Mouse (Mus musculus) G1E-ER4 (cell line): Measurements from ENCODE around the gene Flnb. TPM values are rescaled to one million over a fixed set of nuclear protein-coding genes. Genes with fewer than 3 reads are reported as not detected.

Experiments used
- GATA1 ChIP-seq: IDR thresholded peaks from one replicate; pipeline ENCODE4 v1.8.0; 2012; ENCODE audit warnings: low read length, inconsistent platforms
- polyA plus RNA-seq: library from polyadenylated mRNA; stranded (reverse); fragments of >175 nt; gene quantifications from 2 replicates; pipeline ENCODE4 v1.2.3, GENCODE M21; 2012

Flnb gene
- polyA plus RNA-seq, 1 experiment: 5.9 TPM

GRCm38 (mm10) chr14:7937052-7937630, 119.4 kb downstream of the Flnb start:
- TF ChIP-seq GATA1: no peak

DNA sequence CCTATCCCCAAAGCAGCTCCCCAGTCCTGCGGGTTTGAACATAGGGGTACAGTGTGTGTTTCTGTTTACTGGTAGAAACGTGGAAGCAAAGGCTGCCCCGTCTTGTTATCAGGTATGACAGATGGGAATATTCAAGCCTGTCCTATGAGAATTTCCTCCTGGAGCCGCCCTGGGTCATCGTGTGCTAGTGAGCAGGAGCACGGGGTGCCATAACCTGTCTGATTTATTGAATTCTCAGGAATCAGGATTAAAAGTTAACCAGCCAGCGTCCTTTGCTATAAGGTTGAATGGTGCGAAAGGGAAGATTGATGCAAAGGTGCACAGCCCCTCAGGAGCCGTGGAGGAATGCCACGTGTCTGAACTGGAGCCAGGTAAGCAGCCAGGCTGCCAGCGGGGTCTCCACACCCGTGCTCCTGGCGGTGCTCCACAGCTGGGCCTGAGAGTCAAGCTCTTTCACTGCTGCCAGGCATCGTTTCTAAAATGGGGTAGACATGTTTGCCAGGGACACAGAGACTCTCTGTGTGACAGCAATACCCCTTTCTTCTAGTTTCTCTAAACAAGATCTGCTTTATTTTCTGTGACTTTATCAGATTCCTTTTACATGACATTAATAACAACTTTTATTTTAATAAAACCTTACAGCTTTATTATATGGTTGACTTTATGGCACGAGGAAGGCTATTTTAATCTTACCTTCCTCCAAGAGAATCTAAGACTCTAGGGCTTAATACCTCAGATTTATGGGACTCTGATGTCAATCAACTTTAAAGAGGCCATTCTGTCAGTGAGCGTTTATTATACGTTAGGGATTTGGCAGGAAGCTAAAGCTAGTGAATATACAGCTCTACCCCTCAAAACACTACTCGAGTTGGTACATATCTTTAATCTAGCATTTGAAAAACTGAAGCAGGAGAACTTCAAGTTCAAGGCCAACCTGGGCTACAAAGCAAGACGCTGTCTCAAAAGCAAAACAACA, 121.3 kb downstream of the Flnb start:
- no peak for TF ChIP-seq GATA1

DNA sequence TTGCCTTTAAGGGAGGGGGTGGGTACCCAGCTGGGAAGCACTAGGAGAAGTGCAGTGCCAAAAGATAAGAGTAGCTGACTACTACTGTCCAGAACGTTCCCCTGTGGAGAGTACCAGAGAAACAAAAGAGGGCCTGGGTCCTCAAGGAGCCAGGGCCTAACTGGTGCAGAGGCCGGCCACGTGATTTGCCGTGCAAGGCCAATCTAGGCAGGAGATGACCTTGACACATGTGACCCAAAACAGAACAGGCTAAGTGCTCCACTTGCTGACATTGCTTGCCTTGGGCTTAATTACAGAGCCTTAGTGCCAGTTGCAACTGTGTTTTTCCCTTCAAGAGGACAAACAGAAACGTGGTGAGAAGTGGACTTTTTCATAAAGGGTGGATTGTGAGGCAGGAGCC, 123.7 kb downstream of the Flnb start:
- TF ChIP-seq GATA1: no peak

DNA sequence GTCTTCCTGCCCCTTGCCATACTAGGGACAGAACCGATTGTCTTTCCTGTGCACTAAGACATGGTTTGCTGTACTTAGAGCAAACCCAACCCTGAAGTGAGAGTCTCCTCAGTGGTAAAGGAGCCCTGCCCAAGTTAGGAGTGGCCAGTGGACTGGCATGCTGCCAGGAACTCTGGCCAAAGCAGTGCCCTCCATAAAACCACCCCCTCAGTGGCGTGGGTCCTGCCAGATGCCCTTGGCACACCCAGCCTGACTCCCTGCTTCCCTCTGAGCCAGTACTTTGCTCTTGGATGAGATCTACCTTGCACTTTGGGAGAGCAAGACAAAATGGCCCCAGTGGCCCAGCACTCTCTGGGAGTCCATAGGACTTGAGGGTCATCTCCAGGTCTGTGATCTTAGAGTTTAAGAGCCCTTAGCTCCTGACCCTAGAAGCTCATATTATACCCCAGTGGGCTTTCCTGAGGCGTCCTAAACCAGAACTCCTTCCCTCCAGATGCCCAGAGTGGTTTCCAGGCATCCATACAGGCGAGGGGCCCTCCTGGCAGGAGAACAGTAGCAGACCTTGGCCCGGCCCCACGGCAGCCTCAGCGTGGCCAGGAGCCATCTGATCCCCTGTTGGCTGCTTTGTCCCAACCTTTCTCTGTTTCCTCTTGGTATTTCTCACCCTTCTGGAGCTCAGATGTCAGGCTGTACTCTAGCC, 125.5 kb downstream of the Flnb start:
- TF ChIP-seq GATA1: no peak

DNA sequence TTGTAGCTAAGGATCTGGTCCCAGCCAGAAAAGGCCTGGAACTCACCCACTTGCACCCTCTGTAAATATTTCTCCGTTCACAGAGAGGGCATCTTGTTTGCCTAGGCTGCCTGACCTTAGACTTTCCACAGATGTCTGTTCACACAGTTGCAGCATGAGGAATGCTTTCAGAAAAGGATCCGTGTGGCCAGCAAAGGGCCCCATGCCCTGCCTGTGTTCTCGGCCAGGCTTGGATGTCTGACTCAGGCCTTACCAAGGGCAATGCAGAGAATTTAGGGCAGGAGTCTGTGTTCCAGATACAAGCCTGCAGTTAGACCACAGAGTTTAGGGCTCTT, 126.0 kb downstream of the Flnb start:
- TF ChIP-seq GATA1: no peak

- TF ChIP-seq GATA1: no peak
Observed at GRCm38 (mm10) chr14:7944349-7945039, 126.7 kb downstream of the Flnb start.

DNA sequence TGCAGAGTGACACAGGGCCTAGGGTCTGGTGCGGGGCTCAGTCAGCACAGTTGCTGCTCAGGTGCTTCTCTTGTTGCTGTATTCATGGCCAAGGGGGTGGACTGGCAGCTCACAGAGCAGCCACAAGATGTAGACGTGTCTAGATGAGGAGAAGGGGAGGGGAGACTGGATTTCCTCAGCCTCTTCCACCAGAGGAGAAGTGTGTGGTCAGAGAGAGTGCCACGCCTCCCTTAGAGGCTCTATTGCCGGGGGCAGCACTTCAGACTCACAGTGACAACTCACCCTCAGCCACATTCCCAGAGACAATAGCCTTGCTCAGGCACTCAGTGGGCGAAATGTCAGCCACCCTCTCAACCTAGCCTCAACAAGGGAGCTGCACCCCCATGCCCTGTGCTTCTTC, 127.5 kb downstream of the Flnb start:
- TF ChIP-seq GATA1: no peak

DNA sequence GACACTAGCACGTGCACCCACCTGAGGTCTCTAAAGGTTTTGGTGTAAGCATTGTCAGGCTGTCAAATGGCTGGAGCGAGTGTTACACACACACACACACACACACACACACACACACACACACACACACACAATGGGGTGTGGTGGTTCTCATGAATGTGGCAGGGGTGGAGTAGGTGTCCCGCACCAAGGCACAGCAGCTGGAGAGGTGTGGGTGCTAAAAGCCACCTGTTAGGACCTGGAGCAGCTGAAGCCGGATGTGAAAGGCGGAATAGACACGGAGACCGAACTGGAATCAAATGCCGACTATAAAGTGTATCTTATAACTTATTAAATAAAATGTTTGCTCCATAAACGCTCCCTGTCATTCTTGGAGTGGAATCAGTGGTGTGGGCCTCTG, 133.5 kb downstream of the Flnb start:
- no peak for TF ChIP-seq GATA1

DNA sequence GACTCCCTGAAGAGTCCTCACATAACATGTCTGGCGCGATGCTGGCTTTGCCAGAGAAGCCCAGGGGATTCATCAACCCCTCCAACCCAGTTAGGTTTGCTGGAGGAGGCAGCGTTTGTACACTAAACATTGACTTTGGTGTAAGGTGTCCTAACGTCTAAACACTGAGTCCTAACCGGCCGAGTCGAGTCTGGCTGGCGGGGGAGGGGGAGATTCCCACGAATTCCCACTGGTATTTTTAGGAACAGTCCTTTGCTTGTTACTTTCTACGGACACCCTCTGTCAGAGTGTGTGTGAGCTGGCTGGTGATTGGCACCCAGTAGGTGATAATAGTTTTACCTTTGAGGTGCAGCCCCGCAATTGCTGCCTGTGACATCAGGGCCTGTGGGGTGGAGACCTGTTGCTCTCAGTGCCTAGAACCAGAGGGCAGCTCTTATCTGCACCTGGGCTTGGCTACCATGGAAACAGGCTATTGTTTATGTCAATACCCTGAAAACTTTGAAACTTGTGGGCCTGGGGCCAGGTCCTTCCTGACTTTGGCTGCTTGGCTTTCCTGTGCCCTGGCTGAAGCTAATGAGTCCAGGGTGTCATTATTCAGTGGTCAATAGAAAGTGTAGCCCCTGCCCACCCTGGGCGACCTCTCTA, 135.0 kb downstream of the Flnb start:
- TF ChIP-seq GATA1: no peak

DNA sequence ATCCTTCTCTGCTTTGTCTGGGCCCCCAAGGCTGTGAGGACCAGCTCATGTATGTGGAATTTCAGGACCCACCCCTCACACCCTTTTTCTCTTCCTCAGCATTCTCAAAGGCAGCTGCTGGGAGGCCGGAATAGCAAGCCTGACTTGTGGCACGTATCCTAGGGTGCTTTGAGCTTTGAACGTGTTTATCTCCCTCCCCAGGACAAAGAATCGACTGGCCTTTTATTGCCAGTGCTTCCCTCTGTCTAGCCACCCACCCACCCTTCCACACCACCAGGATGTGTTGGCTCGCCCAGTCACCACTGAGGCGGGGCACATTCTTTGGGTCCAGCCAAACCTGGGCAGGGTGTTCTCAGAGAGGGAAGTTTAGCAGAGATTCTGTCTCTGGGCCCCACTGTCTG, 136.3 kb downstream of the Flnb start:
- TF ChIP-seq GATA1: no peak

GRCm38 (mm10) chr14:7956427-7956826, 138.7 kb downstream of the Flnb start:
- no peak for TF ChIP-seq GATA1

DNA sequence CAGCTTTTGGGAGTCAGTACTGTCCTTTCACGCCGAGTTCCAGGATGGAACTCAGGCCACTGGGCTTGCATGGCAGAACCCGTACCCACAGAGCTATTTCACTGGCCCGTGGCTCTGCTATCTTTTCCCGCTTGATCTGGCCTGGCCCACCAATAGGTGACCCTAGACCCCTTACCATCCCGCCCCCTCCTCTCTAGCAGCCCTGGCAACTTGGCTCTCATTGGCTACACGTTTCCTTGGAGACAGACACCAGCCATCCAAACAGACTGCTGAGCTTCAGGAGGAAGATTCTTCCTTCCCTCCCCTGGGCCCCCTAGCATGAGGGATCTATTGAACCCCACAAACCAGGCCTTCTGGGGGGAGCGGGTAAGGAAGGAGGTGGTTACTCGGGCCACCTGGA, 139.3 kb downstream of the Flnb start, which contains the start of gene Gm45521:
TSS of gene Gm45521 (plus strand) at position 240 of the 400 bp plus-strand sequence.
- no peak for TF ChIP-seq GATA1

- no peak for TF ChIP-seq GATA1
Observed at GRCm38 (mm10) chr14:7960616-7961015, 142.9 kb downstream of the Flnb start.

GRCm38 (mm10) chr14:7961714-7962113, 144.0 kb downstream of the Flnb start:
- no peak for TF ChIP-seq GATA1

- TF ChIP-seq GATA1: no peak
Observed at GRCm38 (mm10) chr14:7962626-7963025, 144.9 kb downstream of the Flnb start.
